Mouse (Mus musculus) heart, postnatal 0 days (tissue): Measurements from ENCODE around the gene Fcrls. TPM values are rescaled to one million over a fixed set of nuclear protein-coding genes. Genes with fewer than 3 reads are reported as not detected.

Source experiments
- ATAC-seq: fragments of 200-750 bp; cut with Nextera tagmentation; 2 replicates; pipeline ENCODE4 v1.8.0; 2017; ENCODE audit warnings: low read depth, moderate number of reproducible peaks, moderate library complexity; ENCODE audit not compliant: insufficient read depth
- DNase-seq: peaks from one replicate; pipeline ENCODE4 v3.0.0-alpha.2; 2016; ENCODE audit warnings: low spot score
- H3K27ac ChIP-seq: fragments of 300-500 bp; sonication (generic); 2 replicates; pipeline ENCODE4 v1.5.1; 2014; ENCODE audit warnings: low read depth, mild to moderate bottlenecking
- H3K27me3 ChIP-seq: fragments of 300-500 bp; sonication (generic); 2 replicates; pipeline ENCODE4 v1.6.1; 2014; ENCODE audit warnings: low read length, mixed read lengths; ENCODE audit not compliant: control insufficient read depth, insufficient read depth
- H3K36me3 ChIP-seq: fragments of 300-500 bp; sonication (generic); replicated peaks from 2 replicates; pipeline ENCODE4 v1.6.1; 2014; ENCODE audit warnings: low read length, mixed read lengths; ENCODE audit not compliant: control insufficient read depth, insufficient read depth
- H3K4me1 ChIP-seq: fragments of 300-500 bp; sonication (generic); 2 replicates; pipeline ENCODE4 v1.6.1; 2014; ENCODE audit warnings: antibody characterized with exemption; ENCODE audit not compliant: control insufficient read depth, insufficient read depth
- H3K4me2 ChIP-seq: fragments of 300-500 bp; sonication (generic); 2 replicates; pipeline ENCODE4 v1.6.1; 2014; ENCODE audit warnings: low read depth, mild to moderate bottlenecking, low read length, moderate library complexity
- H3K4me3 ChIP-seq: fragments of 300-500 bp; sonication (generic); 2 replicates; pipeline ENCODE4 v1.5.1; 2014; ENCODE audit warnings: low read depth, low read length
- H3K9ac ChIP-seq: fragments of 300-500 bp; sonication (generic); replicated peaks from 2 replicates; pipeline ENCODE4 v1.6.1; 2014; ENCODE audit warnings: low read depth, low read length, mixed read lengths
- H3K9me3 ChIP-seq: fragments of 300-500 bp; sonication (generic); replicated peaks from 2 replicates; pipeline ENCODE4 v1.6.1; 2016; ENCODE audit warnings: low read length; ENCODE audit not compliant: control insufficient read depth
- CTCF ChIP-seq: IDR thresholded peaks from 2 replicates; pipeline ENCODE4 v1.5.1; 2016; ENCODE audit warnings: antibody characterized with exemption, control low read depth, low read depth
- EP300 ChIP-seq: IDR thresholded peaks from 2 replicates; pipeline ENCODE4 v1.6.1; 2016; ENCODE audit warnings: antibody characterized with exemption, low read depth
- WGBS: fragments of 180-500 bp; shearing (Covaris S2); extraction: QIAGEN DNeasy Blood & Tissue Kit; methylation state at CpG from one replicate; pipeline ENCODE4 v1.1.7; 2014; 5-methylcytosine and 5-hydroxymethylcytosine counted together
- polyA plus RNA-seq: library from polyadenylated mRNA; unstranded; fragments of >200 nt; fragmentation: Nextera tagmentation; extraction: Ambion mirVana; gene quantifications from 2 replicates; pipeline ENCODE4 v1.2.1, GENCODE M21; 2015
- total RNA-seq: library from RNA; depleted of rRNA; stranded (reverse); fragments of >200 nt; gene quantifications from 2 replicates; pipeline ENCODE4 v1.2.3, GENCODE M21; 2014; ENCODE audit warnings: low replicate concordance; rRNA removed

Fcrls gene
- total and polyA plus RNA-seq, 2 experiments from 2014 or later: 2.4 to 6.7 TPM

- no peak for TF ChIP-seq CTCF
- DNase-seq (no peak), ATAC-seq (no peak)
- no peaks in the 10 kb centered on the region for H3K9me3 ChIP-seq
- H3K4me1 ChIP-seq: no peaks in the 10 kb centered on the region
- no peaks in the 10 kb centered on the region for H3K27me3 ChIP-seq
- H3K4me3 ChIP-seq: no peak overlapping the region
- WGBS: 67% methylated on average over 11 of the region's 11 CpGs
- no peaks in the 10 kb centered on the region for H3K36me3 ChIP-seq
- H3K9ac ChIP-seq: no peak overlapping the region
- no peak overlapping the region for H3K4me2 ChIP-seq
- no peak overlapping the region for H3K27ac ChIP-seq
These were observed 48.4 kb downstream of the Fcrls start for GRCm38 (mm10) chr3:87215176-87215575.

- no peak overlapping the region for H3K4me2 ChIP-seq
- no peaks in the 10 kb centered on the region for H3K36me3 ChIP-seq
- H3K4me3 ChIP-seq: no peak overlapping the region
- no peak overlapping the region for H3K9ac ChIP-seq
- H3K9me3 ChIP-seq: no peaks in the 10 kb centered on the region
- TF ChIP-seq CTCF (no peak), EP300 (no peak)
- ATAC-seq (no peak), DNase-seq (no peak)
- WGBS: 82% methylated on average over 19 of the region's 19 CpGs
- H3K27me3 ChIP-seq: no peaks in the 10 kb centered on the region
- no peaks in the 10 kb centered on the region for H3K4me1 ChIP-seq
- no peak overlapping the region for H3K27ac ChIP-seq
These were observed 49.2 kb downstream of the Fcrls start for GRCm38 (mm10) chr3:87214221-87214864.

- H3K9ac ChIP-seq: no peak overlapping the region
- ATAC-seq: no peak
- H3K27me3 ChIP-seq: no peaks in the 10 kb centered on the region
- H3K9me3 ChIP-seq: no peaks in the 10 kb centered on the region
- no peaks in the 10 kb centered on the region for H3K36me3 ChIP-seq
- no peak overlapping the region for H3K4me3 ChIP-seq
- H3K4me1 ChIP-seq: no peaks in the 10 kb centered on the region
- TF ChIP-seq EP300: no peak
- no peak for TF ChIP-seq CTCF
- no peak overlapping the region for H3K4me2 ChIP-seq
- H3K27ac ChIP-seq: no peak overlapping the region
- 76% methylated on average over 5 of the region's 5 CpGs for WGBS
- DNase-seq: no peak
These were observed 57.0 kb downstream of the Fcrls start for GRCm38 (mm10) chr3:87206336-87207075.

Other genes with a start within 250 kb of the Fcrls start
- gene Kirrel, start 89.0 kb downstream of the Fcrls start, total RNA-seq: 13.9 and 23.2 TPM in 2 replicates
- gene Kirrel, start 89.0 kb downstream of the Fcrls start, polyA plus RNA-seq: 2.6 and 3.5 TPM in 2 replicates
- 0.62 TPM in 1 of 2 replicates, not detected in the other for gene Cd5l, start 94.1 kb upstream of the Fcrls start, total RNA-seq
- 0.07 TPM in 1 of 2 replicates, not detected in the other for gene Cd5l, start 94.1 kb upstream of the Fcrls start, polyA plus RNA-seq
- gene Fcrl1, start 112.6 kb upstream of the Fcrls start, total RNA-seq: not detected in 2 replicates
- 0.07 and 0.18 TPM in 2 replicates for gene Fcrl1, start 112.6 kb upstream of the Fcrls start, polyA plus RNA-seq
- 0.19 TPM in 1 of 2 replicates, not detected in the other for gene Fcrl5, start 172.0 kb upstream of the Fcrls start, total RNA-seq
- gene Fcrl5, start 172.0 kb upstream of the Fcrls start, polyA plus RNA-seq: not detected in 2 replicates